Mouse (Mus musculus): Measurements from ENCODE around the gene Map2k2. TPM values are rescaled to one million over a fixed set of nuclear protein-coding genes. Genes with fewer than 3 reads are reported as not detected.
"Not testable (repeated sequence)": the region's sequence is repeated elsewhere in the genome, so short reads cannot be mapped to it uniquely, and the experiment has no call there.

Gene Map2k2
- polyA plus RNA-seq, 2 experiments from 2014 or later, result 21.3 to 26.5 TPM

- ATAC-seq, result no peak
Observed at GRCm38 (mm10) chr10:81177491-81177925, 71.8 kb downstream of the Map2k2 start.

- no peak for ATAC-seq
Observed at GRCm38 (mm10) chr10:81177958-81178712, 72.4 kb downstream of the Map2k2 start.

- no peak for ATAC-seq
Observed at GRCm38 (mm10) chr10:81178927-81179326, 73.2 kb downstream of the Map2k2 start.

DNA sequence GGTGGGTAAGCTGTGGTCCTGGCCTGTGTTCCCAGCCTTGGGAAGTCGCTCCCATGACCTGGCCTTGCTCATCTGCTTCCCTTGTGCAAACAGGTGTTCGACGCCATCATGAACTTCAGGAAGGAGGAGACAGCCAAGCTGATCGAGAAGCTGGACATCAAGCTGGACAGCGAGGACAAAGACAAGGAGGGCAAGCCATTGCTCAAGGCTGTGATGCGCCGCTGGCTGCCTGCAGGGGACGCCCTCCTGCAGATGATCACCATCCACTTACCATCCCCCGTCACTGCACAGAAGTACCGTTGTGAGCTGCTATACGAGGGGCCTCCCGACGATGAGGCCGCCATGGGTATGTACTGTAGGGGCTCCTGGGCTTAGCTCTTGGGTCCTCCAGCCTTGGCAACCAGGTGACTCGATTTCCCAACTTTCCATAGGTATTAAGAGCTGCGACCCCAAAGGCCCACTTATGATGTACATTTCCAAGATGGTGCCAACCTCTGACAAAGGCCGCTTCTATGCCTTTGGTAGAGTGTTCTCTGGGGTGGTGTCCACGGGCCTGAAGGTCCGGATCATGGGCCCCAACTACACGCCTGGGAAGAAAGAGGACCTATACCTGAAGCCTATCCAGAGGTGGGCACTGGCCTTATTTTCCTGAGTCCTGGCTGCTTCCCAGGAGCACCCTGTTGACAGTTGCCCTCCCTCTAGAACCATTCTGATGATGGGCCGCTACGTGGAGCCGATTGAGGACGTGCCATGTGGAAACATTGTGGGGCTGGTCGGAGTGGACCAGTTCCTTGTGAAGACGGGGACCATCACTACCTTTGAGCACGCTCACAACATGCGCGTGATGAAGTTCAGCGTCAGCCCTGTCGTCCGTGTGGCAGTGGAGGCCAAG lies 74.0 kb downstream of the Map2k2 start:
- no peak for ATAC-seq

- no peak for ATAC-seq
Observed at GRCm38 (mm10) chr10:81180946-81181345, 75.2 kb downstream of the Map2k2 start.

- ATAC-seq, result not testable (repeated sequence)
Observed at GRCm38 (mm10) chr10:81181860-81182259, 76.1 kb downstream of the Map2k2 start.

- ATAC-seq, result peak; percentile 93
Observed at GRCm38 (mm10) chr10:81182336-81183333, 76.9 kb downstream of the Map2k2 start, which contains the start of gene Dapk3. Dapk3 (plus strand) TSS chr10:81183005.

Other genes starting within 250 kb of the Map2k2 start
- not detected for gene Tmprss9, start 234.1 kb upstream of the Map2k2 start, polyA plus RNA-seq (2017; shearing (Covaris generic))
- gene Timm13, start 204.9 kb upstream of the Map2k2 start, polyA plus RNA-seq (2017; shearing (Covaris generic)), result 100 to 1,000 TPM; 228 to 262 TPM
- 1 to 10 TPM; 2.8 to 4.5 TPM for gene Lmnb2, start 187.7 kb upstream of the Map2k2 start, polyA plus RNA-seq (2017; shearing (Covaris generic))
- gene Gadd45b, start 175.8 kb upstream of the Map2k2 start, polyA plus RNA-seq (2017; shearing (Covaris generic)), result 10 to 100 TPM; 22.8 to 45.2 TPM
- not detected for gene Gng7, start 91.0 kb upstream of the Map2k2 start, polyA plus RNA-seq (2017; shearing (Covaris generic))
- under 1 TPM in 1 of 2 experiments, not detected in 1; 0.11 TPM for gene Diras1, start 80.3 kb upstream of the Map2k2 start, polyA plus RNA-seq (2017; shearing (Covaris generic))
- gene Slc39a3, start 68.5 kb upstream of the Map2k2 start, polyA plus RNA-seq (2017; shearing (Covaris generic)), result 1 to 10 TPM; 3.2 to 4.0 TPM
- 10 to 100 TPM; 54.7 to 68.3 TPM for gene Sgta, start 45.7 kb upstream of the Map2k2 start, polyA plus RNA-seq (2017; shearing (Covaris generic))
- 1 to 10 TPM; 2.8 to 4.5 TPM for gene Thop1, start 35.9 kb upstream of the Map2k2 start, polyA plus RNA-seq (2017; shearing (Covaris generic))
- gene Creb3l3, start 7.0 kb upstream of the Map2k2 start, polyA plus RNA-seq (2017; shearing (Covaris generic)), result not detected
- 10 to 100 TPM; 10.7 to 12.4 TPM for gene Zbtb7a, start 29.3 kb downstream of the Map2k2 start, polyA plus RNA-seq (2017; shearing (Covaris generic))
- gene Pias4, start 62.0 kb downstream of the Map2k2 start, polyA plus RNA-seq (2017; shearing (Covaris generic)), result 10 to 100 TPM; 17.6 to 23.8 TPM
- gene Eef2, start 70.7 kb downstream of the Map2k2 start, polyA plus RNA-seq (2017; shearing (Covaris generic)), result 1,000 to 10,000 TPM in 1 of 2 experiments, 100 to 1,000 TPM in 1; 933 to 1,303 TPM
- 1 to 10 TPM; 4.1 to 4.9 TPM for gene Dapk3, start 77.1 kb downstream of the Map2k2 start, polyA plus RNA-seq (2017; shearing (Covaris generic))
- gene 4930442H23Rik, start 77.9 kb downstream of the Map2k2 start, polyA plus RNA-seq (2017; shearing (Covaris generic)), result not detected
- gene Nmrk2, start 96.1 kb downstream of the Map2k2 start, polyA plus RNA-seq (2017; shearing (Covaris generic)), result under 1 TPM in 1 of 2 experiments, not detected in 1; 0.17 TPM
- 1 to 10 TPM; 4.0 to 5.0 TPM for gene Atcay, start 124.9 kb downstream of the Map2k2 start, polyA plus RNA-seq (2017; shearing (Covaris generic))
- 1 to 10 TPM in 1 of 2 experiments, under 1 TPM in 1; 0.79 to 1.5 TPM for gene Zfr2, start 127.2 kb downstream of the Map2k2 start, polyA plus RNA-seq (2017; shearing (Covaris generic))
- 10 to 100 TPM; 54.3 to 64.7 TPM for gene Matk, start 147.0 kb downstream of the Map2k2 start, polyA plus RNA-seq (2017; shearing (Covaris generic))
- gene Mrpl54, start 161.0 kb downstream of the Map2k2 start, polyA plus RNA-seq (2017; shearing (Covaris generic)), result 100 to 1,000 TPM; 148 to 166 TPM
- 10 to 100 TPM; 10.2 to 18.0 TPM for gene Apba3, start 161.0 kb downstream of the Map2k2 start, polyA plus RNA-seq (2017; shearing (Covaris generic))
- 1 to 10 TPM; 2.4 to 3.1 TPM for gene Tjp3, start 185.7 kb downstream of the Map2k2 start, polyA plus RNA-seq (2017; shearing (Covaris generic))
- 10 to 100 TPM; 11.1 to 16.9 TPM for gene Pip5k1c, start 187.0 kb downstream of the Map2k2 start, polyA plus RNA-seq (2017; shearing (Covaris generic))
- gene Cactin, start 215.2 kb downstream of the Map2k2 start, polyA plus RNA-seq (2017; shearing (Covaris generic)), result 1 to 10 TPM; 5.1 to 5.7 TPM
- 10 to 100 TPM; 20.9 to 21.4 TPM for gene Tbxa2r, start 222.8 kb downstream of the Map2k2 start, polyA plus RNA-seq (2017; shearing (Covaris generic))
- not detected for gene Gipc3, start 237.4 kb downstream of the Map2k2 start, polyA plus RNA-seq (2017; shearing (Covaris generic))
- 10 to 100 TPM; 18.7 to 20.6 TPM for gene Hmg20b, start 244.6 kb downstream of the Map2k2 start, polyA plus RNA-seq (2017; shearing (Covaris generic))